Mouse (Mus musculus): Measurements from ENCODE around the gene Ppp1r18.

- TF ChIP-seq POLR2A (IDR thresholded peaks at IDR 0.05; ENCODE audit: borderline replicate concordance, extremely low read depth, insufficient read depth, insufficient read length, poor library complexity, severe bottlenecking) (no peak), CTCF (IDR thresholded peaks at IDR 0.05; ENCODE audit: borderline replicate concordance, extremely low read depth, insufficient read depth, insufficient read length) (no peak)
Observed at GRCm38 (mm10) chr17:35918276-35919059, 53.1 kb downstream of the Ppp1r18 start.
